Mouse (Mus musculus) liver, embryonic 14.5 days (tissue): ENCODE measurements at regions not wholly inside any gene's neighbourhood (a gene's known extent, or its start where the extent isn't known, plus 50 kb on each side); places are given as distances from the start of the nearest gene placed in this dataset.

Experiments
- CTCF ChIP-seq: IDR thresholded peaks from 2 replicates; pipeline ENCODE4 v1.5.1; 2016; ENCODE audit warnings: antibody characterized with exemption, low read depth, control low read depth
- EP300 ChIP-seq: IDR thresholded peaks from 2 replicates; pipeline ENCODE4 v1.6.1; 2016; ENCODE audit warnings: antibody characterized with exemption, low read depth

DNA sequence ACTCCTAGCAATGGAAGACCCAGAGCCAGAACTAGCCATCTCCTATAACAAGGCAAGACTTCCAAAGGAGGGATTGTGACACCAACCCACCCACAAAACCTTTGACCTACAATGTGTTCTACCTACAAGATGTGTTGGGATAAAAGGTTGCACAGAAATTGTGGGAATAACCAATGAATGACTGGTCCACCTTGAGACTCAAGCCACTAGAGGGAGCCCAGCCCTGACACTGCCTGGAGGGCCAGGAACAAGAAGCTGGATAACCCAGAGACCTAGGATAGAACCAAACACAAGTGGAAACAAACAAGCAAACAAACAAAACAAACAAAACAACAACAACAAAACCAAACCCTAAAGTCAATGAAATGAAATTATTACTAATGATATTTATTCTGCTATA, 288.8 kb downstream of the Dchs2 start:
- TF ChIP-seq EP300 (no peak), CTCF (no peak)
